Mouse (Mus musculus): ENCODE results near the gene Gm13420. TPM values are rescaled to one million over a fixed set of nuclear protein-coding genes. Genes with fewer than 3 reads are reported as not detected.
"Not testable (repeated sequence)": the region's sequence is repeated elsewhere in the genome, so short reads cannot be mapped to it uniquely, and the experiment has no call there.

Gm13420 gene
- polyA plus RNA-seq, 1 experiment from 2014 or later, result not detected

GRCm38 (mm10) chr2:29711038-29711437 lies 40.4 kb downstream of the Gm13420 start:
- 82% methylated on average over 3 of the region's 3 CpGs for WGBS
- H3K36me3 ChIP-seq, result peaks cover 76% of the 10 kb centered on the region
- no peak for ATAC-seq (ENCODE audit: low FRiP score, low read depth)

GRCm38 (mm10) chr2:29708209-29708608 lies 43.3 kb downstream of the Gm13420 start:
- H3K9ac ChIP-seq (replicated peaks); H3K4me1 ChIP-seq; ATAC-seq (ENCODE audit: low FRiP score, low read depth); H3K9me3 ChIP-seq; H3K4me2 ChIP-seq (replicated peaks); H3K4me3 ChIP-seq; H3K27ac ChIP-seq (replicated peaks); H3K27me3 ChIP-seq: not testable (repeated sequence)
- 88% methylated on average over 4 of the region's 4 CpGs for WGBS
- H3K36me3 ChIP-seq, result peaks cover 83% of the 10 kb centered on the region

More at GRCm38 (mm10) chr2:29711038-29711437, 40.4 kb downstream of the Gm13420 start:
- Histone ChIP-seq H3K9me3 (no peaks in the 10 kb centered on the region), H3K27me3 (no peaks in the 10 kb centered on the region), H3K9ac (replicated peaks) (no peak overlapping the region), H3K4me1 (peaks cover 4% of the 10 kb centered on the region; the same call in 1 of the 2 replicates), H3K4me3 (no peak overlapping the region), H3K27ac (replicated peaks) (no peak overlapping the region), H3K4me2 (replicated peaks) (no peak overlapping the region)

GRCm38 (mm10) chr2:29707731-29708130 lies 43.8 kb downstream of the Gm13420 start:
- Histone ChIP-seq H3K27me3 (no peaks in the 10 kb centered on the region), H3K9ac (replicated peaks) (no peak overlapping the region), H3K4me3 (no peak overlapping the region), H3K36me3 (peaks cover 83% of the 10 kb centered on the region), H3K4me1 (no peaks in the 10 kb centered on the region), H3K4me2 (replicated peaks) (no peak overlapping the region), H3K9me3 (no peaks in the 10 kb centered on the region), H3K27ac (replicated peaks) (no peak overlapping the region)
- ATAC-seq (ENCODE audit: low FRiP score, low read depth), result no peak
- 86% methylated on average over 4 of the region's 4 CpGs for WGBS

GRCm38 (mm10) chr2:29706726-29707620 lies 44.5 kb downstream of the Gm13420 start:
- H3K27me3 ChIP-seq, result no peaks in the 10 kb centered on the region
- no peaks in the 10 kb centered on the region for H3K4me1 ChIP-seq
- H3K9ac ChIP-seq (replicated peaks), result no peak overlapping the region
- H3K27ac ChIP-seq (replicated peaks), result no peak overlapping the region
- no peaks in the 10 kb centered on the region for H3K9me3 ChIP-seq
- H3K4me3 ChIP-seq, result no peak overlapping the region
- 95% methylated on average over 18 of the region's 18 CpGs for WGBS
- H3K4me2 ChIP-seq (replicated peaks), result no peak overlapping the region
- H3K36me3 ChIP-seq, result peaks cover 85% of the 10 kb centered on the region
- no peak for ATAC-seq (ENCODE audit: low FRiP score, low read depth)

- Histone ChIP-seq H3K9ac (replicated peaks) (no peak overlapping the region), H3K4me3 (no peak overlapping the region), H3K9me3 (no peaks in the 10 kb centered on the region), H3K4me2 (replicated peaks) (no peak overlapping the region), H3K36me3 (peaks cover 87% of the 10 kb centered on the region), H3K27ac (replicated peaks) (no peak overlapping the region), H3K27me3 (no peaks in the 10 kb centered on the region), H3K4me1 (no peaks in the 10 kb centered on the region)
- 89% methylated on average over 3 of the region's 3 CpGs for WGBS
- no peak for ATAC-seq (ENCODE audit: low FRiP score, low read depth)
These were observed 46.0 kb downstream of the Gm13420 start for GRCm38 (mm10) chr2:29705493-29705892.

- Histone ChIP-seq H3K9me3 (no peaks in the 10 kb centered on the region), H3K36me3 (peaks cover 93% of the 10 kb centered on the region), H3K4me2 (replicated peaks) (no peak overlapping the region), H3K27ac (replicated peaks) (no peak overlapping the region), H3K9ac (replicated peaks) (no peak overlapping the region), H3K27me3 (no peaks in the 10 kb centered on the region), H3K4me3 (no peak overlapping the region), H3K4me1 (no peaks in the 10 kb centered on the region)
- WGBS, result 95% methylated on average over 9 of the region's 9 CpGs
- no peak for ATAC-seq (ENCODE audit: low FRiP score, low read depth)
These were observed 48.1 kb downstream of the Gm13420 start for GRCm38 (mm10) chr2:29703104-29704081.

GRCm38 (mm10) chr2:29702189-29702588 lies 49.3 kb downstream of the Gm13420 start:
- Histone ChIP-seq H3K27me3 (no peaks in the 10 kb centered on the region), H3K36me3 (peaks cover 90% of the 10 kb centered on the region), H3K9me3 (no peaks in the 10 kb centered on the region), H3K9ac (replicated peaks) (no peak overlapping the region), H3K4me1 (no peaks in the 10 kb centered on the region), H3K27ac (replicated peaks) (no peak overlapping the region), H3K4me2 (replicated peaks) (no peak overlapping the region), H3K4me3 (no peak overlapping the region)
- WGBS, result 95% methylated on average over 8 of the region's 8 CpGs
- no peak for ATAC-seq (ENCODE audit: low FRiP score, low read depth)

GRCm38 (mm10) chr2:29701393-29701792 lies 50.1 kb downstream of the Gm13420 start:
- H3K27ac ChIP-seq (replicated peaks), result no peak overlapping the region
- no peaks in the 10 kb centered on the region for H3K9me3 ChIP-seq
- H3K36me3 ChIP-seq, result peaks cover 84% of the 10 kb centered on the region
- 87% methylated on average over 6 of the region's 6 CpGs for WGBS
- no peak overlapping the region for H3K9ac ChIP-seq (replicated peaks)
- ATAC-seq (ENCODE audit: low FRiP score, low read depth), result no peak
- no peaks in the 10 kb centered on the region for H3K27me3 ChIP-seq
- no peak overlapping the region for H3K4me2 ChIP-seq (replicated peaks)
- no peaks in the 10 kb centered on the region for H3K4me1 ChIP-seq
- no peak overlapping the region for H3K4me3 ChIP-seq

GRCm38 (mm10) chr2:29700898-29701297 lies 50.6 kb downstream of the Gm13420 start:
- Histone ChIP-seq H3K9ac (replicated peaks) (no peak overlapping the region), H3K4me3 (no peak overlapping the region), H3K27ac (replicated peaks) (no peak overlapping the region), H3K9me3 (no peaks in the 10 kb centered on the region), H3K36me3 (peaks cover 84% of the 10 kb centered on the region), H3K4me2 (replicated peaks) (no peak overlapping the region), H3K4me1 (no peaks in the 10 kb centered on the region), H3K27me3 (no peaks in the 10 kb centered on the region)
- no peak for ATAC-seq (ENCODE audit: low FRiP score, low read depth)

GRCm38 (mm10) chr2:29698421-29699290 lies 52.8 kb downstream of the Gm13420 start:
- H3K36me3 ChIP-seq, result peaks cover 72% of the 10 kb centered on the region
- no peaks in the 10 kb centered on the region for H3K4me1 ChIP-seq
- no peaks in the 10 kb centered on the region for H3K27me3 ChIP-seq
- no peak overlapping the region for H3K4me2 ChIP-seq (replicated peaks)
- H3K9ac ChIP-seq (replicated peaks), result no peak overlapping the region
- 89% methylated on average over 6 of the region's 6 CpGs for WGBS
- H3K27ac ChIP-seq (replicated peaks), result no peak overlapping the region
- H3K4me3 ChIP-seq, result no peak overlapping the region
- no peaks in the 10 kb centered on the region for H3K9me3 ChIP-seq
- ATAC-seq (ENCODE audit: low FRiP score, low read depth), result no peak

GRCm38 (mm10) chr2:29696207-29696800 lies 55.2 kb downstream of the Gm13420 start:
- Histone ChIP-seq H3K4me2 (replicated peaks) (no peak overlapping the region), H3K27ac (replicated peaks) (no peak overlapping the region), H3K9me3 (no peaks in the 10 kb centered on the region), H3K4me3 (no peak overlapping the region), H3K27me3 (no peaks in the 10 kb centered on the region), H3K36me3 (peaks cover 73% of the 10 kb centered on the region), H3K9ac (replicated peaks) (no peak overlapping the region), H3K4me1 (no peaks in the 10 kb centered on the region)
- 77% methylated on average over 7 of the region's 7 CpGs for WGBS
- ATAC-seq (ENCODE audit: low FRiP score, low read depth), result no peak
